Mouse (Mus musculus): ENCODE measurements at regions not wholly inside any gene's neighbourhood (a gene's known extent, or its start where the extent isn't known, plus 50 kb on each side); places are given as distances from the start of the nearest gene placed in this dataset.

DNA sequence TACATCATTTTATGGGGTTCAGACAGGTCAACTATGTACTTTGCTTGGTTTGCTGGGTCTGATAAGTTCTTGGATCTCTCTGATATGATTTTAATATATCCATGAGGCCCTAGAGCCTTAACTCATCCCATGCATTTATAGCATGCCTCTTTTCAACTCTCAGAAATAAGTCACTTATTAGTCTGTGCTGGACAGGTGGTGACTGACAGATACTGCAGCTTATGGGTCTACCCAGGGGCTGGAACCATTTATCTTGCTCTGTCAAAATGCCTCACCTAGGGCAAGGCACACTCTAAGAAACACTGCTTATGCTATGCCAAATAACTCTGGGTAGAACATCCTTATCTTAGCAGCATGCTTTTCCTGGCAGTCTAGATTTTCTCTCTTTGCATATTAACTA lies 225.6 kb downstream of the Mbnl1 start:
- Histone ChIP-seq H3K4me1 (no peaks in the 10 kb centered on the region), H3K27me3 (no peaks in the 10 kb centered on the region), H3K36me3 (no peaks in the 10 kb centered on the region), H3K27ac (no peak overlapping the region), H3K4me3 (no peak overlapping the region), H3K9me3 (no peaks in the 10 kb centered on the region), H3K9ac (no peak overlapping the region), H3K4me2 (no peak overlapping the region)
- ATAC-seq (ENCODE audit: insufficient number of reproducible peaks, insufficient read depth, low FRiP score, low TSS enrichment, low read depth): no peak

DNA sequence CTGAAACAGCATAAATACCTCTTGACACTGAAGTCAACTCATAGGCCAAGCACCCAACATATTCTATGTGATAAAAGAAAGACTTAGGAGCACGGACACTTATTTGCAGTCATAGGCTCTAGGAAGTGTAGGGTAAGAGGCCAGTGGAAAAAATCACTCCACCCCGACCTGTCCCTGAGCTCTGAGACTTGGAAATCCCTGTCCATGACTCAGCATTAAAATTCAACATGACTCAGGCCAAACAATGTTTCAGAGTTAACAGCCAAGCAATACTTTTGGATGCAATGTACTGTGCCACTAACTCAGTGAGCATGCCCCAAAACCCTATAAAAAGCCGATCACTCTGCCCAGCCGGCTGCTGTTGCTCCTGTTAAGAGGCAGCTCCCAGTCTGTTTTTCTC lies 234.5 kb downstream of the Mbnl1 start:
- H3K4me2 ChIP-seq: no peak overlapping the region
- H3K9ac ChIP-seq: no peak overlapping the region
- H3K27me3 ChIP-seq: no peaks in the 10 kb centered on the region
- H3K36me3 ChIP-seq: no peaks in the 10 kb centered on the region
- 94% methylated on average over 4 of the region's 4 CpGs for whole genome bisulfite sequencing
- ATAC-seq (ENCODE audit: insufficient number of reproducible peaks, insufficient read depth, low FRiP score, low TSS enrichment, low read depth): no peak
- H3K9me3 ChIP-seq: no peaks in the 10 kb centered on the region
- H3K4me1 ChIP-seq: no peaks in the 10 kb centered on the region
- H3K27ac ChIP-seq: no peak overlapping the region
- no peak overlapping the region for H3K4me3 ChIP-seq

DNA sequence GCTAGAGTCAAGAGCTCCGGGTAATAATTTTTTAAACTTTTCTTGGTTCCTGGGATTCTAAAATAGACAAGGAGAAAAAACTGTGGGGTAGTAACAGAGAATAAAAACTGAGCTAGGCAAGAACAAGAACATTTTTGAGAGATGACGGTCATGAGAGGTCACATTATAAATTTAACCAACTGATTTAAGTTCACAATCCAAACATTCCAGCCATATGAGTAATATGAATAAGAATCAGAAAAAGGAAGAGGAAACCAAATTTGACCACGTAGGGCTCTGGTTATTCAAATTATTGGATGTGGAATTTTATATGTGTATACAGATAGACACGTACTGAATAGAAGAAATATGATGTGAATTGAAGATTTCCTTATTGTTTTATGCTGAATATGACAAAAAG lies 240.3 kb downstream of the Mbnl1 start:
- Histone ChIP-seq H3K4me1 (no peaks in the 10 kb centered on the region), H3K4me2 (no peak overlapping the region), H3K36me3 (no peaks in the 10 kb centered on the region), H3K4me3 (no peak overlapping the region), H3K27me3 (no peaks in the 10 kb centered on the region), H3K9ac (no peak overlapping the region), H3K27ac (no peak overlapping the region), H3K9me3 (no peaks in the 10 kb centered on the region)
- no peak for ATAC-seq (ENCODE audit: insufficient number of reproducible peaks, insufficient read depth, low FRiP score, low TSS enrichment, low read depth)
- WGBS: 78% methylated on average over 4 of the region's 4 CpGs

DNA sequence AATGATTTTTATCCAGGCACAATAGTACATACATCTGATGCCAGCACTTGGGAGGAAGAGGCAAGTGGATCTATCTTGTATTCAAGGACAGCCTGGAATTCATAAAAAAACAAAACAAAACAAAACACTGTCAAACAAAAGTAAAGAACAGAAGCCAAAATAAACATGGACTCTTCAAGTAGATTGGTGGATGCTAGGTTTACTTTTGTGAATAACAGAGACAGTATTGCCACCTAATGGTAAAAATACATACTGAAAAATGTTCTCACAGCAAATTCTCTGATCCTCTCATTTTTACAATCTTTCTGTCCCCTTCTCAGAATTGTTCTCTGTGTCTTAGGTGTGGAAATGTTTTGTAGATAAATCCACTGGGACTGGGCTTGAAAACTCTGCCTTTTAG lies 247.7 kb downstream of the Mbnl1 start:
- no peak overlapping the region for H3K27ac ChIP-seq
- ATAC-seq (ENCODE audit: insufficient number of reproducible peaks, insufficient read depth, low FRiP score, low TSS enrichment, low read depth): no peak
- H3K9ac ChIP-seq: no peak overlapping the region
- H3K4me3 ChIP-seq: no peak overlapping the region
- no peaks in the 10 kb centered on the region for H3K36me3 ChIP-seq
- no peak overlapping the region for H3K4me2 ChIP-seq
- no peaks in the 10 kb centered on the region for H3K9me3 ChIP-seq
- H3K4me1 ChIP-seq: no peaks in the 10 kb centered on the region
- no peaks in the 10 kb centered on the region for H3K27me3 ChIP-seq

DNA sequence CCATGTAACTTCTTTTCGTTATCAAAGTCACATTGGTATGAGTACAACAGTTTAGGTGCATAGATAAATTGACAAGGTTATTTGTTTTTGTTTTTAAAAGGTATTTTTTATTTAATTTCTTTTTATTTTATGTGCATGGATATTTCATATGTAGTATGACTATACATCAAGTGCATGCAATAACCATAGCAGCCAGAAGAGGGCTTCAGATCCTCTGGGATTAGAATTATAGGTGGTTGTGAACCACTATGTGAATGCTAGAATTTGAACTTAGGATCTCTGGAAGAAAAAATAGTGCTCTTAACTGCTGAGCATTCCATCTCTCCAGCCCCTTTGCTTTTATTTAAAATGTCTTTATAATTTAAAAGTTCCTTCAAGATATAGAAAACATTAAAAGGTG lies 258.7 kb downstream of the Mbnl1 start:
- H3K4me3 ChIP-seq: no peak overlapping the region
- no peaks in the 10 kb centered on the region for H3K36me3 ChIP-seq
- no peak overlapping the region for H3K4me2 ChIP-seq
- no peak overlapping the region for H3K9ac ChIP-seq
- no peak overlapping the region for H3K27ac ChIP-seq
- 92% methylated on average over 1 of the region's 1 CpGs for WGBS
- ATAC-seq (ENCODE audit: insufficient number of reproducible peaks, insufficient read depth, low FRiP score, low TSS enrichment, low read depth): no peak
- no peaks in the 10 kb centered on the region for H3K27me3 ChIP-seq
- H3K4me1 ChIP-seq: no peaks in the 10 kb centered on the region
- H3K9me3 ChIP-seq: no peaks in the 10 kb centered on the region

DNA sequence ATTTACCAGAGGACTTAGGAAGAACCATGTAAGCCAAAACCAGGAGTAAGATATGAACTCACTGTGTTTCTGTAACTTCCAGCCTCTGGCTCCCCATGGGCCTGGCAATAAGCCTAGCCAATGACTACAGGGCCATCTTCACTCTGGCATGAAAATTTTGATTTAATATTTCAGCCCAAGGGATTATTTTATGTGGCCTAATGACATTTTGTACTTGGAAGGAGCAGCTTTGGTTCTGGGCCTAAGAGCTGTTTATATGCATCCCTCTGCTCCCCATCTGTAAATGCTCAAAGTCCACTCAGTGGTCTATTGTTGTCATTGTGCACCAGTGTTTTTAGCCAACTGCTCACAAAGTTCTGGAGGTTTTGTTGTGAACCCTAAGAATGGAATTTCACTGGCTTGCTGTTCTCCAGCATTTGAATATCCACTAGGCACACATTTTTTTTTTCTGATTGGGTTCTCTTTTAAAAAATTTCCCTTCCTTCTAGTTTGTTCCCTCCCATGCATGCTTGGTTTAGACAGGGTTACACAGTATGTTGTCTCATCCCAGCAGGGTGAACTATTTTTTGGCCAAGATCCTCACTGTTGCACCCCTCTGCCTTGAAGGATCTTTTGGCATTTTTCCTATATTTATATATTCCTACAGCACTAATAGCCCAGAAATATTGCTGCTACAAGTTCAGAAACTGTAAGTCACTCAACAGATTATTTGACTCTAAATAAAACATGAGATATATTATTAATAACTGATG lies 261.9 kb upstream of the P2ry1 start:
- Histone ChIP-seq H3K27ac (no peak overlapping the region), H3K4me3 (no peak overlapping the region), H3K4me2 (no peak overlapping the region), H3K9ac (no peak overlapping the region), H3K4me1 (no peaks in the 10 kb centered on the region), H3K36me3 (no peaks in the 10 kb centered on the region), H3K9me3 (no peaks in the 10 kb centered on the region), H3K27me3 (no peaks in the 10 kb centered on the region)
- ATAC-seq (ENCODE audit: insufficient number of reproducible peaks, insufficient read depth, low FRiP score, low TSS enrichment, low read depth): no peak

DNA sequence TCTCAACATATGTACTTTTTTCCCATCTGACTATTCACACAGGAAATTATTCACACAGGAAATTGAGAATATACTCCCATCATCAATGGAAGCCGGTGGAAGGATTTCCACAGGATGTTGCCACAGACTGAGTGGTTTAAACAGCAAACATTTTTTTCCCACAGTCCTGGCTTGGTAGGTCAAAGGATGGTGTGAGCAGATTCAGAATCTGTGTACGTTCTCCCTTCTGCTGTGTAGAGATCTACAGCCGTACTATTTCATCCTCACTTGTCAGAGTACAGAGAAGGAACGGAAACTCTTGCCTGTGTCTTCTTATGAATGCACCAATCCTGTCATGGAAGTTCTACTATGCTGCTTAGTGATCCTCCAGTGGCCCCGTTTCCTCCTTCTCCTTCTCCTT lies 261.2 kb upstream of the P2ry1 start:
- no peak overlapping the region for H3K9ac ChIP-seq
- H3K36me3 ChIP-seq: no peaks in the 10 kb centered on the region
- H3K4me2 ChIP-seq: no peak overlapping the region
- ATAC-seq (ENCODE audit: insufficient number of reproducible peaks, insufficient read depth, low FRiP score, low TSS enrichment, low read depth): no peak
- no peaks in the 10 kb centered on the region for H3K27me3 ChIP-seq
- no peaks in the 10 kb centered on the region for H3K4me1 ChIP-seq
- H3K27ac ChIP-seq: no peak overlapping the region
- H3K9me3 ChIP-seq: no peaks in the 10 kb centered on the region
- WGBS: 90% methylated on average over 5 of the region's 5 CpGs
- no peak overlapping the region for H3K4me3 ChIP-seq

DNA sequence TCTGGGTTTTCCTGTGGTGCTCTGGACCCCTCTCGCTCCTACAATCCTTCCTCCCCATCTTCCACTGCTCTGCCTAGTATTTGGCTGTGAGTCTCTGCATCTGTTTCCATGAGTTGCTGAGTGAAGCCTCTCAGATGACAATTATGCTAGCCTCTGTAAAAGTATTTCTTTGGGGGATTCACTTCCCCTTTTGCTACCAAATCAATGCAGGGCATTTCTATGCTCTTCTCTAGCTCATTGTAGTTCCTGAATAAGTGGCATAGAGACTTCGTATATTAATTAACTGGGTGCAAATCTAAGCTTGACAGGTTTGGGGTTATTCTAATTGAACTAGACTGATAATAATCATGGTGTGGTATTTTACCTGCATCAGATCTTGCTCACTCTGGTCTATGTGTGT lies 260.4 kb upstream of the P2ry1 start:
- WGBS: 78% methylated on average over 2 of the region's 2 CpGs
- Histone ChIP-seq H3K9ac (no peak overlapping the region), H3K27me3 (no peaks in the 10 kb centered on the region), H3K4me2 (no peak overlapping the region), H3K4me1 (no peaks in the 10 kb centered on the region), H3K9me3 (no peaks in the 10 kb centered on the region), H3K36me3 (no peaks in the 10 kb centered on the region), H3K4me3 (no peak overlapping the region), H3K27ac (no peak overlapping the region)
- ATAC-seq (ENCODE audit: insufficient number of reproducible peaks, insufficient read depth, low FRiP score, low TSS enrichment, low read depth): no peak

DNA sequence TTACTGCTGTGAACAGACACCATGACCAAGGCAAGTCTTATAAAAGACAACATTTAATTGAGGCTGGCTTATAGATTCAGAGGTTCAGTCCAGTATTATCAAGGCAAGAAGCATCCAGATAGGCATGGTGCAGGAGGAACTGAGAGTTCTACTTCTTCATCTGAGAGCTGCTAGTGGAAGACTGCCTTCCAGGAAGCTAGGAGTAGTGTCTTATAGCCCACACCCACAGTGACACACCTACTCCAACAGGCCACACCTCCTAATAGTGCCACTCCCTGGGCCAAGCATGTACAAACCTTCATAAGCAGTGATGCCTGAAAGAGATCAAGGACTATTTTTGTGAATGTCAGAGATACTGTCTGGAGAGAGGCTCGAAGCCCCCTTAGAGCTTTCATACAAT lies 257.5 kb upstream of the P2ry1 start:
- Histone ChIP-seq H3K27ac (no peak overlapping the region), H3K4me3 (no peak overlapping the region), H3K9ac (no peak overlapping the region), H3K27me3 (no peaks in the 10 kb centered on the region), H3K4me2 (no peak overlapping the region), H3K9me3 (no peaks in the 10 kb centered on the region), H3K4me1 (no peaks in the 10 kb centered on the region), H3K36me3 (no peaks in the 10 kb centered on the region)
- no peak for ATAC-seq (ENCODE audit: insufficient number of reproducible peaks, insufficient read depth, low FRiP score, low TSS enrichment, low read depth)
- 82% methylated on average over 1 of the region's 1 CpGs for WGBS

DNA sequence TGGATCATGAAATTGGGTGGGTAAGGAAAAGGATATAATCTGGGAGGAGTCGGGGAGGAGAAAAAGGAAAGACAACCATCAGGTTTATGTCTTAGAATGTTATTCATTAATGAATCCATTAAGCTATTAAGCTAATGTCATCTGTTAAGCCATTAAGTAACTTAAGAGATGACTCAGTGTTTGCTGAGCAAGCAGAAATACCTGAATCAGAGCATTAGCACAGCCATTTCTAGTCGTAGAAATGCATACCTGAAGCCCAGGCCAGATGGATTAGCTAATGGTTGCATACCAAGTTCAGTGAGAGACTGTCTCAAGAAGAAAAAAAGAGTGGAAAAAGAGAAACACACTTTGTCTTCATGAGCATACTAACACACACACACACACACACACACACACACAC lies 244.0 kb upstream of the P2ry1 start:
- no peak overlapping the region for H3K9ac ChIP-seq
- WGBS: 64% methylated on average over 2 of the region's 2 CpGs
- H3K27me3 ChIP-seq: no peaks in the 10 kb centered on the region
- H3K36me3 ChIP-seq: no peaks in the 10 kb centered on the region
- no peaks in the 10 kb centered on the region for H3K4me1 ChIP-seq
- no peak for ATAC-seq (ENCODE audit: insufficient number of reproducible peaks, insufficient read depth, low FRiP score, low TSS enrichment, low read depth)
- H3K4me2 ChIP-seq: no peak overlapping the region
- no peak overlapping the region for H3K4me3 ChIP-seq
- no peaks in the 10 kb centered on the region for H3K9me3 ChIP-seq
- no peak overlapping the region for H3K27ac ChIP-seq

DNA sequence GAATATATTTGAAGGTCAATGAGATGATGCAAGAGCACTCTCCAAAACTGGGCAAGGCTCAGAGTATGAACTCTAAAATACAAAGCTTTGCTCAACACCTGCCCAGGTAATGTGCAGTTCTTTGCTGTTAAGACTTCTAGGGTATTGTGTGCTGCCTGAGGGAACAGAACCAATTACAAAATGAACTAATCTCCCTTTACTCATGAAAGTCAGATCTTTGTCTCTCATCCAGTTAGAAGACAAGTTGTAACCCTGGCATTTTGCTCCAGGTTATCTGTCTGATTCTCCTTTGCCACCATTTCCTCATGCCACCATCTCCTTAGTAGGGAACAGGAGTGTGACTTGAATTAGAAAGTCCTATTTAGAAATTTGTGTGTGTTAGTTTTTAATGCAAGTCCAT lies 243.5 kb upstream of the P2ry1 start:
- ATAC-seq (ENCODE audit: insufficient number of reproducible peaks, insufficient read depth, low FRiP score, low TSS enrichment, low read depth): no peak
- H3K36me3 ChIP-seq: no peaks in the 10 kb centered on the region

DNA sequence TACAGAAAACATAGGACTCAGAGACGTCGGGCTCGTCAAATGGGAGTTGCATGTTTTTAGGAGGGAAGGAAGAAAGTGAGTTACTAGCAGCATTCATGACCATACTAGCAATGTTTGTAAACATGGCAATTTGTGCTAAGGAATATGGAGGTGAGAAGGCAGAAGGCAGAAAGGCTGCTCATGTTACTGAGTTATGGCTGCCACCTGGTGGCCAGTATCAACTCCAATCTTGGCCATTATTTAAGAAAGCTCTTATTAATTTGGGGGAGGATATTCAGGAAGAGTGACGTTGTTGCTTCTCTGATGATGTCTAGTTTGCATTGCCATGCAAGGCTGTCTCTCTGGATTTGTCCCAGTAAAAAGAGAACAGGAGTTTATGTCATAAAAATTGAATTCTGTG lies 239.7 kb upstream of the P2ry1 start:
- 61% methylated on average over 4 of the region's 4 CpGs for WGBS
- no peaks in the 10 kb centered on the region for H3K9me3 ChIP-seq
- H3K9ac ChIP-seq: no peak overlapping the region
- H3K27ac ChIP-seq: no peak overlapping the region
- no peaks in the 10 kb centered on the region for H3K36me3 ChIP-seq
- H3K27me3 ChIP-seq: no peaks in the 10 kb centered on the region
- no peak for ATAC-seq (ENCODE audit: insufficient number of reproducible peaks, insufficient read depth, low FRiP score, low TSS enrichment, low read depth)
- no peak overlapping the region for H3K4me3 ChIP-seq
- no peaks in the 10 kb centered on the region for H3K4me1 ChIP-seq
- no peak overlapping the region for H3K4me2 ChIP-seq

More for the DNA sequence above, 243.5 kb upstream of the P2ry1 start:
- Histone ChIP-seq H3K27me3 (no peaks in the 10 kb centered on the region), H3K4me2 (no peak overlapping the region), H3K9ac (no peak overlapping the region), H3K9me3 (no peaks in the 10 kb centered on the region), H3K4me3 (no peak overlapping the region), H3K4me1 (no peaks in the 10 kb centered on the region), H3K27ac (no peak overlapping the region)

DNA sequence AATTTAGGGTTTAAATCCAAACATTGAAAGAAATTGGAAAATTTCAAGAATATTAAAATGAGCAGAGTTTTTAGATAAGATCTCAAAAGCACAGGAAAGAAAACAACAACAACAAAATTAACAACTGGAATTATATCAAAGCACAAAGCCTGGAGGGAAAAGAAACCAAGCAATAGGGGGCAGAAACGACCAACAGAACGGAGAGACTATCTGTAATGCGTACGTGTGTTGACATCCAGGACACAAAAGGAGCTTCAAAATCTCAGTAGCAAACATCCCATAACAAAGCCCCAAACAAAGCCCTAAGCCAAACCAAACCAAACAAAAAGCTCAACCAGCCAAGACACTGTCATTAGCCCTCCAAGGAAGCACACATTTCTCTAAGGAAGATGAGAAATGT lies 237.5 kb upstream of the P2ry1 start:
- 44% methylated on average over 4 of the region's 4 CpGs for WGBS
- no peak for ATAC-seq (ENCODE audit: insufficient number of reproducible peaks, insufficient read depth, low FRiP score, low TSS enrichment, low read depth)

More for the DNA sequence above, 237.5 kb upstream of the P2ry1 start:
- Histone ChIP-seq H3K4me1 (no peaks in the 10 kb centered on the region), H3K4me3 (no peak overlapping the region), H3K27ac (no peak overlapping the region), H3K27me3 (no peaks in the 10 kb centered on the region), H3K36me3 (no peaks in the 10 kb centered on the region), H3K9ac (no peak overlapping the region), H3K4me2 (no peak overlapping the region), H3K9me3 (no peaks in the 10 kb centered on the region)

Measured in embryonic facial prominence, embryonic 13.5 days (tissue).